Mouse (Mus musculus) lung, postnatal 0 days (tissue): ENCODE data around the gene Mfsd4b5.

Experiments
- CTCF ChIP-seq: IDR thresholded peaks from 2 replicates; pipeline ENCODE4 v1.5.1; 2016; ENCODE audit warnings: antibody characterized with exemption, mild to moderate bottlenecking
- EP300 ChIP-seq: IDR thresholded peaks from 2 replicates; pipeline ENCODE4 v1.6.1; 2016; ENCODE audit warnings: antibody characterized with exemption, mild to moderate bottlenecking, control low read depth

DNA sequence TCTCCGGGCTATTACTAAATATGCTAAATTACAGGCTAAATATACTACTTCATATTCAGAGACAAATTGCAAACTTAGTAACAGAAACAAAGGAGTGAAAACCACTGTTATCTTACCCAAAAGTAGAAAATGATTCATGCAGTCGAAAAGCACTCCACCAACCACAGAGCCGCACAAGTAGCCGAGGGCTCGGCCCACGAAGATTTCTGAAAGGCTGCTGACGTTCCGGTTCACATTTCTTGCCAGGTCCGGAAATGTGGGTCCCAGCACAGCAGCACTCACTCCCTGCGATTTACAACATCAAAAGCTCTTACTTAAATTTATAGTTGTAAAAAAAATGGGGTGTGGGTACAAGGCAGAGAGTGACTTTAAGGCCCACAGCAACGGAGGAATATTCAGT lies 11.5 kb downstream of the Mfsd4b5 start:
- no peak for TF ChIP-seq EP300
- TF ChIP-seq CTCF = no peak
